Mouse (Mus musculus) liver, embryonic 14.5 days (tissue): Measurements from ENCODE around the gene Rab15.

Source experiments
- CTCF ChIP-seq: IDR thresholded peaks from 2 replicates; pipeline ENCODE4 v1.5.1; 2016; ENCODE audit warnings: antibody characterized with exemption, low read depth, control low read depth
- EP300 ChIP-seq: IDR thresholded peaks from 2 replicates; pipeline ENCODE4 v1.6.1; 2016; ENCODE audit warnings: antibody characterized with exemption, low read depth

- no peak for TF ChIP-seq CTCF
- TF ChIP-seq EP300, result no peak
Observed at GRCm38 (mm10) chr12:76857087-76857486, 34.4 kb upstream of the Rab15 start.
